Mouse (Mus musculus) heart, embryonic 11.5 days (tissue): ENCODE data around the gene Aspn. TPM values are rescaled to one million over a fixed set of nuclear protein-coding genes. Genes with fewer than 3 reads are reported as not detected.
A peak's percentile ranks its signal among the peaks of the same experiment; 100 is the strongest.

Experiments used
- ATAC-seq: fragments of 200-750 bp; cut with Nextera tagmentation; replicated peaks from 2 replicates; pipeline ENCODE4 v1.8.0; 2017; ENCODE audit warnings: moderate library complexity; ENCODE audit not compliant: insufficient number of reproducible peaks, low FRiP score, low TSS enrichment
- H3K27ac ChIP-seq: fragments of 300-500 bp; sonication (generic); 2 replicates; pipeline ENCODE4 v1.5.1; 2014; ENCODE audit warnings: mild to moderate bottlenecking, low read depth, low read length
- H3K27me3 ChIP-seq: fragments of 300-500 bp; sonication (generic); 2 replicates; pipeline ENCODE4 v1.6.1; 2014; ENCODE audit warnings: mild to moderate bottlenecking, low read length, mixed read lengths; ENCODE audit not compliant: control insufficient read depth, insufficient read depth
- H3K36me3 ChIP-seq: fragments of 300-500 bp; sonication (generic); 2 replicates; pipeline ENCODE4 v1.6.1; 2014; ENCODE audit warnings: mild to moderate bottlenecking, low read length, moderate library complexity, mixed read lengths; ENCODE audit not compliant: control insufficient read depth, insufficient read depth
- H3K4me1 ChIP-seq: fragments of 300-500 bp; sonication (generic); 2 replicates; pipeline ENCODE4 v1.6.1; 2014; ENCODE audit warnings: low read length; ENCODE audit not compliant: control insufficient read depth, insufficient read depth
- H3K4me2 ChIP-seq: fragments of 300-500 bp; sonication (generic); 2 replicates; pipeline ENCODE4 v1.6.1; 2014; ENCODE audit warnings: mild to moderate bottlenecking, moderate library complexity
- H3K4me3 ChIP-seq: fragments of 300-500 bp; sonication (generic); 2 replicates; pipeline ENCODE4 v1.5.1; 2014; ENCODE audit warnings: low read depth, low read length
- H3K9ac ChIP-seq: fragments of 300-500 bp; sonication (generic); 2 replicates; pipeline ENCODE4 v1.6.1; 2014; ENCODE audit warnings: mild to moderate bottlenecking, low read depth, low read length, moderate library complexity
- H3K9me3 ChIP-seq: fragments of 300-500 bp; sonication (generic); replicated peaks from 2 replicates; pipeline ENCODE4 v1.6.1; 2016; ENCODE audit warnings: low read length; ENCODE audit not compliant: control insufficient read depth
- WGBS: fragments of 180-500 bp; shearing (Covaris S2); extraction: QIAGEN DNeasy Blood & Tissue Kit; methylation state at CpG from one replicate; pipeline ENCODE4 v1.1.7; 2014; ENCODE audit not compliant: insufficient replicate concordance; 5-methylcytosine and 5-hydroxymethylcytosine counted together
- polyA plus RNA-seq: library from polyadenylated mRNA; unstranded; fragments of >200 nt; fragmentation: Nextera tagmentation; extraction: Ambion mirVana; gene quantifications from 2 replicates; pipeline ENCODE4 v1.2.1, GENCODE M21; 2014

The Aspn gene
- polyA plus RNA-seq, 1 experiment from 2014 or later, result 0.60 TPM

- Histone ChIP-seq H3K27me3 (no peaks in the 10 kb centered on the region), H3K36me3 (no peaks in the 10 kb centered on the region), H3K4me3 (no peak overlapping the region), H3K9ac (no peak overlapping the region), H3K4me2 (no peak overlapping the region), H3K27ac (no peak overlapping the region), H3K4me1 (no peaks in the 10 kb centered on the region), H3K9me3 (no peaks in the 10 kb centered on the region)
- no peak for ATAC-seq
Measured at GRCm38 (mm10) chr13:49603603-49604002, 59.4 kb downstream of the Aspn start.

DNA sequence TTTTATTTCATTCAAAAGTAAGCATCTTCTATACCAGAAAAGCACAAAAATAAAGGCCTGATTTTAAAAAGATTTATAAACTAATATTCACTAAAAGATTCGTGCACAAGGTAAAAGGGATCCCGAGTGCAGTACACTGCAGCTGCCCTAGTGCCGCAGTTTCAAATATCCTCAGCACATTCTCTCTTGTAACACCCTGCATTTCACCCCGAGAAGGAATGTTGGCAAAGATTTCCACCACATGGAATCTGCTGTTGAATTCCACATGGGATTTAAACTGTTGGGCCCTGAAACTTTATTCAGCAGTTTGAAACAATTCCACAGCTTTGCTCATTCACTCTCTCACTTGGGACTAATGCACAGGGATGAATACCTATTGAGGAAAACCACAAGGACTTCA is 63.5 kb downstream of the Aspn start, which contains the start of gene Ogn:
Ogn (plus strand) TSS at position 333 of the 400 bp plus-strand sequence.
- no peaks in the 10 kb centered on the region for H3K4me1 ChIP-seq
- ATAC-seq, result no peak
- no peak within 1 kb of the TSS for H3K4me3 ChIP-seq
- no peaks in the 10 kb centered on the region for H3K36me3 ChIP-seq
- H3K9me3 ChIP-seq, result no peaks in the 10 kb centered on the region
- H3K4me2 ChIP-seq, result peak within 1 kb of the TSS; percentile 16; the same call in 1 of the 2 replicates
- H3K27me3 ChIP-seq, result no peaks in the 10 kb centered on the region
- H3K9ac ChIP-seq, result no peak within 1 kb of the TSS
- H3K27ac ChIP-seq, result no peak within 1 kb of the TSS
- WGBS, result 68% methylated on average over 4 of the region's 4 CpGs

DNA sequence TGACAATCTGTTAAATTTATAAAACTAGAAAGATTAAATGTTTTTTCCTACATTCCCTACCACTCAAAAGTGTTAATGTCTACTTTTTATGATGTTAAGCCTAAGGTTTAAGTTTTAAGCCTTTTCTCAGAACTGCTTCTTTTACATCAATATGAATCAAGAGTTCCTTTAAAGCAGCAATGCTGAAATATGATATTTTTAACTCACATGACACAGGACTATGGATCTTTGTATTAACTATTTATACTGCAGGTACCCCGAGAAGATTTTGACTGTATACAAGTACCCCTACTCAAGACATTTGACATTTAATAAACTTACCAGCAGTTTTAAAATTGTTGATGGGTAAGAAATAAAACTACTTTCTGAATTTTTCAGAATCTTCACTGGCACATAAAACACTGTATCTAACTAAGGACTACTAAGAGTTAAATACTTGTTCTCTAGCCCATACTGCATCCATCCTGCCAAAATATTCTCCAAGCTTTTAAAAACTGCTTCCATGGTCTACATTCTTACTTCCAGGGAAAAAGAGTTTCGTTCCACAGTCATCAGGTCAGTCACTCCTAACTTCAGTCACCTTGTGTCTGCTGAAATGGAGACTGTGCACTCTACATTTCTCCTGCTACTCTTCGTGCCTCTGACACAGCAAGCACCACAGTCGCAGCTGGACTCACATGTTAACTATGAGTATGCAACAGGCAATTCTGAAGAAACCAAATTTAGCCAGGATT is 64.5 kb downstream of the Aspn start:
- Histone ChIP-seq H3K27me3 (no peaks in the 10 kb centered on the region), H3K9ac (no peak overlapping the region), H3K4me1 (no peaks in the 10 kb centered on the region), H3K36me3 (no peaks in the 10 kb centered on the region), H3K27ac (no peak overlapping the region), H3K4me2 (no peak overlapping the region), H3K9me3 (no peaks in the 10 kb centered on the region), H3K4me3 (no peak overlapping the region)
- no peak for ATAC-seq
- 73% methylated on average over 4 of the region's 4 CpGs for WGBS

DNA sequence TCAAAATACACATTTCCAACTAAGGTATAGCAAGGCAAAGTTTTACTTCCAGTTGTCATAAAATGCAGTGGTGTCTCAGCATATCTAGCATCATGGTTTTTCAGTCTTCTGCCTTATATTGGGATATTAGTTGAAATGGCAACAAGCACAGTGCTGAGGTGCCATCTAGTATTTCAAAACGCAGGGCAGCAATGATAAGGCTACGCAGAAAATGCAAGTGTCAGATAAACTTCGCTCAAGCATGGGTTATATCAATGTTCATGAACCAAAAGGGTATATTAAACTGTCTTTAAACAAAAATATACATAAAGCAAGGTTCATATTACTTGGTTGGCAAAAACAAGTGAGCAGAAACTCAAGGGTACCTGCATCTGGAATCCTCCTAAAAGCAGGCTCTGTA is 72.8 kb downstream of the Aspn start:
- Histone ChIP-seq H3K27me3 (no peaks in the 10 kb centered on the region), H3K9me3 (no peaks in the 10 kb centered on the region), H3K4me2 (no peak overlapping the region), H3K9ac (no peak overlapping the region), H3K36me3 (no peaks in the 10 kb centered on the region), H3K27ac (no peak overlapping the region), H3K4me3 (no peak overlapping the region), H3K4me1 (no peaks in the 10 kb centered on the region)
- WGBS, result 82% methylated on average over 3 of the region's 3 CpGs
- ATAC-seq, result no peak

Other genes with a start within 250 kb of the Aspn start
- 0.10 and 0.64 TPM in 2 replicates for gene Fgd3, start 224.1 kb upstream of the Aspn start, polyA plus RNA-seq
- 34.0 and 42.8 TPM in 2 replicates for gene Bicd2, start 202.9 kb upstream of the Aspn start, polyA plus RNA-seq
- gene Ippk, start 123.2 kb upstream of the Aspn start, polyA plus RNA-seq, result 11.1 and 11.6 TPM in 2 replicates
- gene Tes3-ps, start 51.1 kb upstream of the Aspn start, polyA plus RNA-seq, result 0.42 and 0.56 TPM in 2 replicates
- 1.4 and 1.8 TPM in 2 replicates for gene Ecm2, start 39.6 kb upstream of the Aspn start, polyA plus RNA-seq
- 0.46 TPM in 2 replicates for gene Omd, start 38.0 kb downstream of the Aspn start, polyA plus RNA-seq
- gene Ogn, start 63.6 kb downstream of the Aspn start, polyA plus RNA-seq, result 3.5 and 5.7 TPM in 2 replicates
- gene Cenpp, start 108.3 kb downstream of the Aspn start, polyA plus RNA-seq, result 29.1 and 29.5 TPM in 2 replicates
- 12.6 and 17.1 TPM in 2 replicates for gene Nol8, start 108.6 kb downstream of the Aspn start, polyA plus RNA-seq
- 69.6 and 78.1 TPM in 2 replicates for gene Iars, start 137.7 kb downstream of the Aspn start, polyA plus RNA-seq